Mouse (Mus musculus): ENCODE data around the gene Snapc1.

DNA sequence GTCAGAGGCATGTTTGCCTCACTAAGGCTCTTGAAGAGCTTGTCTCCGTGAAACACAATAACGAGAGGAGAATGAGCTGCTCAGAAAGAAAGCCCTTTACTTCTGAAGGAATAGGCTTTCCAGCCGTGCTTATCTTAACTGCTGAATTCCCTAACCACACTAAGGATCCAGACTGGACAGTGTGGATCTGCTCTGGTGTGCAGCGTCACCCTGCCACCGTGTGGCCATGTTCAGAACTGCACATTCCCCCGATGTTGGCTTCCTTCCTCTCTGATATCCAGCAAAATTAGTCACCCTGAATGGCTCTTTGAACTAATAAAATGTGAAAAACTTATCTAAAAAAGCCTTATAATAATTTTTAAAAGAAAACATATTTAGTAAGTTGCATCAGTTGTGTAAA lies 49.5 kb downstream of the Snapc1 start:
- TF ChIP-seq GATA1 (IDR thresholded peaks at IDR 0.05; ENCODE audit: low read length) = no peak
- TF ChIP-seq TAL1 (IDR thresholded peaks at IDR 0.05; ENCODE audit: low read length) = no peak
